11 mouse cellular contexts compared by ENCODE assay signal in the genomic region with DNA sequence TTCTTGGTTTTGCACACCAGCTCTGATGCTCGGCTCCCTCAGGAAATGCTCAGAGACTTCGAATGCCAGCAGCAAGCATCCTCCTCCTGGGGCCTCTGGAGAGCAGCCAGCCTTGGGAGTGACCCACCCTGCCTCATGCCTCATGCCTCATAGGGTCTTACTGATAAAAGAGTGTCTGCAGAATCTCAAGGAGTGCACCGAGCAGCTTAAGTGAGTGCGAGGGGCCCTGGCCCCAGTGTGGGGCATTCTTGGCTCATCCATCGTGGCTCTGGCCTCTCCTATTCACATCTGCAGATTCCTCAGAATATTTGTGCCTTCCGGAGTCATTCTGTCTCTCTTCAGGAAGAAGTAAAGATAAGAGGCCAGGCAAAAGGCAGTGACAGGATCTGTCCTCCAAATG. TPM values are rescaled to one million over a fixed set of nuclear protein-coding genes. Genes with fewer than 3 reads are reported as not detected.
A peak's percentile ranks its signal among the peaks of the same experiment; 100 is the strongest.
DNase-seq lines count a peak whose midpoint lies in the region; ATAC-seq lines count a peak whose summit lies in the region.
"Had no signal": no experiment of that assay in that cellular context is flagged by ENCODE, and none has a peak within 500 bp of the region (broad histone marks: within the 10 kb centered on the region; RNA-seq: fewer than 3 reads in every experiment).

No protein-coding gene starts in this region.

- peaks cover 46 to 50% of the 10 kb centered on the region in 2 experiments for H3K4me1 ChIP-seq in heart, embryonic 14.5 days (ENCODE audit: control insufficient read depth in 2 of 2, insufficient read depth in 2 of 2, low read length in 2 of 2)
- peaks cover 70% of the 10 kb centered on the region for H3K4me1 ChIP-seq in midbrain, embryonic 10.5 days
- H3K4me1 ChIP-seq in midbrain, embryonic 14.5 days (ENCODE audit: control insufficient read depth, insufficient read depth, low read length), result peaks cover 8% of the 10 kb centered on the region
- H3K4me1 ChIP-seq in intestine, embryonic 16.5 days (ENCODE audit: control insufficient read depth, insufficient read depth, low read length), result peaks cover 63% of the 10 kb centered on the region
- H3K4me1 ChIP-seq in stomach, embryonic 14.5 days (ENCODE audit: control insufficient read depth, insufficient read depth, low read length), result peaks cover 54% of the 10 kb centered on the region

- no peaks in the 10 kb centered on the region for H3K9me3 ChIP-seq in heart, embryonic 14.5 days (ENCODE audit: control insufficient read depth, low read length)
- no peaks in the 10 kb centered on the region for H3K9me3 ChIP-seq in midbrain, embryonic 10.5 days (replicated peaks)
- H3K9me3 ChIP-seq in midbrain, embryonic 14.5 days (ENCODE audit: control insufficient read depth, low read length), result no peaks in the 10 kb centered on the region
- H3K9me3 ChIP-seq in intestine, embryonic 16.5 days (ENCODE audit: control insufficient read depth, low read length), result no peaks in the 10 kb centered on the region
- no peaks in the 10 kb centered on the region for H3K9me3 ChIP-seq in stomach, embryonic 14.5 days (ENCODE audit: control insufficient read depth, low read depth, low read length)
- H3K9me3 ChIP-seq: embryonic facial prominence, embryonic 12.5 days had no signal

- peak overlapping the region; percentile 59 for H3K4me2 ChIP-seq in heart, embryonic 14.5 days (ENCODE audit: low read length)
- no peak overlapping the region for H3K4me2 ChIP-seq in midbrain, embryonic 14.5 days (ENCODE audit: low read length)
- 0 out of 2 replicates have a peak overlapping the region, but pooled peaks have one; percentile 13 for H3K4me2 ChIP-seq in intestine, embryonic 16.5 days (ENCODE audit: low read depth, low read length)
- no peak overlapping the region for H3K4me2 ChIP-seq in stomach, embryonic 14.5 days (replicated peaks; ENCODE audit: low read depth, low read length)

- WGBS in heart, embryonic 14.5 days, result 5% methylated on average over 6 of the region's 6 CpGs
- 27% methylated on average over 6 of the region's 6 CpGs for WGBS in midbrain, embryonic 10.5 days
- 19% methylated on average over 6 of the region's 6 CpGs for WGBS in midbrain, embryonic 14.5 days
- 17% methylated on average over 6 of the region's 6 CpGs for WGBS in intestine, embryonic 16.5 days
- 8% methylated on average over 6 of the region's 6 CpGs for WGBS in stomach, embryonic 14.5 days

- H3K27ac ChIP-seq in heart, embryonic 14.5 days (replicated peaks in 1 of 2; ENCODE audit: control insufficient read depth in 1 of 2, insufficient read depth in 1 of 2, low read depth in 2 of 2, low read length in 2 of 2), result peak overlapping the region; percentile 8 to 65; a peak in 3 of 4 replicates
- peak overlapping the region; percentile 47; the same call in 1 of the 2 replicates for H3K27ac ChIP-seq in midbrain, embryonic 10.5 days (replicated peaks)
- H3K27ac ChIP-seq in midbrain, embryonic 14.5 days (replicated peaks; ENCODE audit: low read depth, low read length), result no peak overlapping the region
- peak overlapping the region; percentile 73 for H3K27ac ChIP-seq in intestine, embryonic 16.5 days (ENCODE audit: low read length)
- peak overlapping the region; percentile 86 for H3K27ac ChIP-seq in stomach, embryonic 14.5 days (ENCODE audit: low read length)
- H3K27ac ChIP-seq: hindbrain, postnatal 0 days; macrophage had no signal

- no peak overlapping the region for H3K4me3 ChIP-seq in heart, embryonic 14.5 days (ENCODE audit: control insufficient read depth in 1 of 2, insufficient read depth in 1 of 2, low read depth in 1 of 2, low read length in 2 of 2)
- H3K4me3 ChIP-seq in midbrain, embryonic 10.5 days, result 0 out of 2 replicates have a peak overlapping the region, but pooled peaks have one; percentile 7
- no peak overlapping the region for H3K4me3 ChIP-seq in midbrain, embryonic 14.5 days (replicated peaks; ENCODE audit: low read depth, low read length)
- H3K4me3 ChIP-seq in intestine, embryonic 16.5 days (ENCODE audit: low read length), result no peak overlapping the region
- no peak overlapping the region for H3K4me3 ChIP-seq in stomach, embryonic 14.5 days (ENCODE audit: low read depth, low read length)
- H3K4me3 ChIP-seq: embryonic facial prominence, embryonic 12.5 days had no signal

- ATAC-seq in heart, embryonic 14.5 days (ENCODE audit: insufficient number of reproducible peaks, insufficient read depth, low FRiP score, low read depth), result peak; percentile 31; the same call in 1 of the 2 replicates
- no peak for ATAC-seq in midbrain, embryonic 14.5 days (ENCODE audit: low FRiP score, low TSS enrichment)
- ATAC-seq in intestine, embryonic 16.5 days, result no peak
- ATAC-seq in stomach, embryonic 14.5 days (ENCODE audit: insufficient number of reproducible peaks, insufficient read depth, low FRiP score, low read depth), result no peak; the same call in 1 of the 2 replicates
- ATAC-seq in monocyte, adult 5-6 weeks (replicated peaks; ENCODE audit: insufficient number of reproducible peaks, low FRiP score, low TSS enrichment, poor library complexity, severe bottlenecking), result no peak
- ATAC-seq: hindbrain, postnatal 0 days had no signal

- intact Hi-C loops in heart, postnatal 10 days (cut with DNase I), result no loop called here

- DNase-seq in heart, postnatal 10 days, result no peak
- DNase-seq in midbrain, embryonic 10.5 days (ENCODE audit: low spot score), result no peak
- DNase-seq in midbrain, embryonic 14.5 days, result no peak
- DNase-seq in layer of hippocampus, postnatal 10 days (ENCODE audit: low spot score in 2 of 2), result no peak

- H3K9ac ChIP-seq in heart, embryonic 14.5 days (ENCODE audit: low read length), result 0 out of 2 replicates have a peak overlapping the region, but pooled peaks have one; percentile 44
- no peak overlapping the region for H3K9ac ChIP-seq in midbrain, embryonic 14.5 days (replicated peaks; ENCODE audit: low read length)
- H3K9ac ChIP-seq in intestine, embryonic 16.5 days (ENCODE audit: low read depth, low read length), result peak overlapping the region; percentile 8; the same call in 1 of the 2 replicates
- H3K9ac ChIP-seq in stomach, embryonic 14.5 days (replicated peaks; ENCODE audit: low read depth, low read length), result no peak overlapping the region
- H3K9ac ChIP-seq: embryonic facial prominence, embryonic 12.5 days had no signal

- H3K27me3 ChIP-seq in heart, embryonic 14.5 days (ENCODE audit: control insufficient read depth, insufficient read depth, low read length), result no peaks in the 10 kb centered on the region
- H3K27me3 ChIP-seq in midbrain, embryonic 10.5 days (ENCODE audit: low read depth, poor library complexity, severe bottlenecking), result peaks cover 43% of the 10 kb centered on the region
- no peaks in the 10 kb centered on the region for H3K27me3 ChIP-seq in midbrain, embryonic 14.5 days (ENCODE audit: control insufficient read depth, insufficient read depth, low read length)
- H3K27me3 ChIP-seq in intestine, embryonic 16.5 days (replicated peaks; ENCODE audit: control insufficient read depth, insufficient read depth, low read length), result no peaks in the 10 kb centered on the region
- no peaks in the 10 kb centered on the region for H3K27me3 ChIP-seq in stomach, embryonic 14.5 days (ENCODE audit: control insufficient read depth, insufficient read depth, low read length)
- H3K27me3 ChIP-seq: embryonic facial prominence, embryonic 12.5 days had no signal

- H3K36me3 ChIP-seq in heart, embryonic 14.5 days (ENCODE audit: control insufficient read depth, insufficient read depth, low read length), result no peaks in the 10 kb centered on the region
- H3K36me3 ChIP-seq in midbrain, embryonic 10.5 days, result no peaks in the 10 kb centered on the region
- H3K36me3 ChIP-seq in midbrain, embryonic 14.5 days (ENCODE audit: control insufficient read depth, insufficient read depth, low read length), result no peaks in the 10 kb centered on the region
- no peaks in the 10 kb centered on the region for H3K36me3 ChIP-seq in intestine, embryonic 16.5 days (ENCODE audit: control insufficient read depth, insufficient read depth, low read length)
- no peaks in the 10 kb centered on the region for H3K36me3 ChIP-seq in stomach, embryonic 14.5 days (ENCODE audit: control insufficient read depth, insufficient read depth, low read length)
- H3K36me3 ChIP-seq: embryonic facial prominence, embryonic 12.5 days had no signal

RNA-seq across cellular contexts. Expression of a gene that starts 53.7 kb away (rescaled TPM):
- polyA plus RNA-seq in heart, embryonic 14.5 days (2014; fragmentation: Nextera tagmentation; extraction: Ambion mirVana), result 64.2 and 84.4 TPM in 2 replicates
- 10 to 100 TPM; 17.2 to 17.7 TPM for total RNA-seq in heart, postnatal 10 days (2021)
- polyA plus RNA-seq in midbrain, embryonic 10.5 days (2016; fragmentation: Nextera tagmentation; extraction: Ambion mirVana), result 107 and 118 TPM in 2 replicates
- 50.3 and 51.4 TPM in 2 replicates for polyA plus RNA-seq in midbrain, embryonic 14.5 days (2014; fragmentation: Nextera tagmentation; extraction: Ambion mirVana)
- 325 and 385 TPM in 2 replicates for polyA plus RNA-seq in intestine, embryonic 16.5 days (2015; fragmentation: Nextera tagmentation; extraction: Ambion mirVana)
- polyA plus RNA-seq in stomach, embryonic 14.5 days (2014; fragmentation: Nextera tagmentation; extraction: Ambion mirVana), result 477 and 553 TPM in 2 replicates
- not detected in 3 replicates for total RNA-seq in monocyte, adult 5-6 weeks (2017)
- 1 to 10 TPM in 1 of 2 experiments, under 1 TPM in 1; 0.73 to 1.2 TPM for total RNA-seq in layer of hippocampus, postnatal 10 days (2021)
- polyA plus RNA-seq: macrophage had no signal

Comparison
In these comparisons a context has a peak if more than half of its experiments do, and no peak if none do; other contexts are left out.
1. H3K4me2 ChIP-seq: peak in heart, embryonic 14.5 days (single experiment) and intestine, embryonic 16.5 days (single experiment); none in midbrain, embryonic 14.5 days (single experiment) and stomach, embryonic 14.5 days (single experiment).
2. H3K9ac ChIP-seq: peak in heart, embryonic 14.5 days (single experiment) and intestine, embryonic 16.5 days (single experiment); none in midbrain, embryonic 14.5 days (single experiment) and stomach, embryonic 14.5 days (single experiment).